Mouse (Mus musculus) spleen, adult 12 weeks (tissue): Measurements from ENCODE around the gene Glyr1.

Experiments
- DNase-seq: peaks from one replicate; pipeline ENCODE4 v3.0.0; 2022; ENCODE audit warnings: low spot score

The Glyr1 gene

DNA sequence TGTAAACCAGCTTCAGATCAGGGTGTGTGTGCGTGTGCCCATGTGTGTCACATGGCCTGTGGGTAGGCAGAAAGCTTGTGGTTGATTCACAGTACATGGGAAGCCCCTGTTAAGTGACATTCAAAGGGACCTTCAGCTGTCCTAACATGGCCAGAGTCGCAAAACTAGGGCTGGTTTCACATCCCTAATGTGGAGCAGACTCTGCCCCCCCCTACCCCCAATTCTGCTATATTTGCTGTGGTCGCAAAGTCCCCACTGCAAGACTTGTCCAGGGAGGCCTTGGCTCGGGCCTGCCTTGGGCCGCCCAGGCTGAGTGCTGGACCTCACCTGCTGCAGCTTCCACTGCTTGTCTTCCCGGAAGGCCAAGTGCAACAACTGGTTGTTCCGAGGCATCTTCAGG, 38.4 kb downstream of the Glyr1 start:
- DNase-seq = no peak

DNA sequence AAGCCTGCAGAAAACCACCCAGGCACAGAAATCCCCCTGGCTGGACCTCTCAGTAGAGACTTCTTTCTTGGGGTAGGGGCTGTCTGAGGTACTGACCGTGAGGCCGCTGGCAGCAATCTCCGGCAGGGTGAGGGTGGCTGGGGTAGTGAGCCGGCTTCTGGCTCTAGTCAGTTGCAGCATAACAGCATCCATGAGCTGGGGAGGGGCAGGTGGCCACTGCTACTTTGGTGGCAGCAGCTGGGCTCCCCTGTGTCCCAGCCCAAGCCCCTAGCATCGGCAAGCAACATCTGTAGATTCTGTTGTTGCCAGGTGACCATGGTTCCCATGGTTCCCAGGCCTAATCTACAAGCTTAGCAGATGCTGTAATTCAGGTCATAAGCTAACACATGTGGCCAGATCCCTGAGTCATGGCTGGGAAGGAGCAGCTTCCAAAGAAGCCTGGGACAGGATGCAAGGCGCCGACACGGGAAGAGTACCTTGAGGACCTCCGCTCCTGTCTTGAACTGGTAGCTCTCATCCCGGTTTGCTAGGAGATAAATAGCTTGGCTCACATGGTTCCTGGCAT, 39.2 kb downstream of the Glyr1 start:
- no peak for DNase-seq

DNA sequence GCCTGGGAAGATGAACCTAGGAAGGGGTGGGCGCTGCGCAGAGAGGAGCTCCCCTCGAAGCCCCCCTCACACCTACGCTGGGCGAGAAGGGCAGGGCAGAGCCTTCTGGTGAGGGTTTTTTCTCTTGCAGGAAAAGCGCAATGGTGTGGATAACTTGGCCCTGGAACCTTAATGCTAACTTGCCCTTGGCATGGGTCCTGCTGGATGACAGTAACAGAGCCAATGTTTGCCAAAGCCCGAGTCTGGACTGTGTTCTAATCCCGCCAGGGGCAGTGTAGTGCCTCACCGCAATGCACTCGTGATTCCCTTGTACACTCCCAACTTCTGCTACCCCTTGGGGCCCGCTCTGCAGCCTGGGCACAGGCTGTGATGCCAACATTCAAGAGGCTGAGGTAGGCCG, 41.6 kb downstream of the Glyr1 start:
- no peak for DNase-seq

DNA sequence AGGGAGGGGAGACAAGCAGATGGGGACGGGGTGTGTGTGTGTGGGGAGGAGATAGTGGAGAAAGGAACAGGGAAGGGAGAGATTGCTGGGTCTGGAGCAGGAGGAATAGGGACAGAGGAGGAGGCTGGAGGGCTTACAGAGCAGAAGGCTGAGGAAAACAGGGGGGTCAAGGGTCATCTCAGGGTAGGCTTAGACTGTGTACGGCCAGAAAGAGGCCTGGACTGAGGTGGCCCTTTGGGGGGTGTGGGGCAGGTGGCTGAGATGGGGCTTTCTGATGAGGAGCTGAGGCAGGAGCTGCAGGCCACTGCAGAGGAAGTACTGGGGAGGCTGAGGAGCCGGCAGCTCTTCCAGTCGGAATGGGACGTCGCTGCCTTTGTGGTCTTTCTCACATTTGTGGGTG, 42.2 kb downstream of the Glyr1 start:
- no peak for DNase-seq

DNA sequence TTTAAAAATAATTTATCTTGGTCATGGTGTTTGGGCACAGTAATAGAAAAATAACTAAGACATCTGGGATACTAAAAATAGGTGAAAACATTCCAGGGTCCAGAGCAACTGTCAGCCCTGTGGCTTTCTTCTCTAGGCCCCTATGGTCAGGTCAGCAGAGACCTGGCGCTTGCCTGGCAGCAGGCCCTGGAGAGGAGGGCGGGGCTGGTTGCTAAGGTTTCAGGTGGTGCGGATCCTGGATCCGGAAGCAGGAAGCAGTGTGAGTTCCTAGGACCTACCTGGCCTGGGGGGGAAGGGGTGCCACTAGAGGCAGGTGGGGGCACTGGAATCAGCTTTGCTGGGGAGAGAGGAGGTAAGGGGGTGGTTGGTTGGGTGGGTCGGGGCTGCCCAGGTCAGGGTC, 42.6 kb downstream of the Glyr1 start, which contains the start of gene Smim22:
Gene Smim22, plus strand, starts transcription at position 222 of the 400 bp plus-strand sequence.
- DNase-seq = no peak

DNA sequence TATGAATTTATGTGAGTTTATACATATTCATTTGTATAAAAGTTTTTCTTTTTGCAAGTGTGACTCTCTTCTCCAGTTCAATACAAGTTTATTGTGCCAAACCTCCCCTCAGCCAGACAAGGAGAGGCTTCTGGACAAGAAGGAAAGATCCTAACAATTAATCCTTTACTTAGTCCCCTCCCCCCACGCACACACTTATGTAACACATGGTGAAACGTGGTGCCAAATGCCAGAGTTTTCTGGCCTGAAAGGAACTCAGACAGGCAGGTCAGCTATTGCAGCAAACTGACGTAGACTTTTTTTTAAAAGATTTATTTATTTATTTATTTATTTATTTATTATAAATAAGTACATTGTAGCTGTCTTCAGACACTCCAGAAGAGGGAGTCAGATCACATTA, 49.1 kb downstream of the Glyr1 start:
- no peak for DNase-seq

DNA sequence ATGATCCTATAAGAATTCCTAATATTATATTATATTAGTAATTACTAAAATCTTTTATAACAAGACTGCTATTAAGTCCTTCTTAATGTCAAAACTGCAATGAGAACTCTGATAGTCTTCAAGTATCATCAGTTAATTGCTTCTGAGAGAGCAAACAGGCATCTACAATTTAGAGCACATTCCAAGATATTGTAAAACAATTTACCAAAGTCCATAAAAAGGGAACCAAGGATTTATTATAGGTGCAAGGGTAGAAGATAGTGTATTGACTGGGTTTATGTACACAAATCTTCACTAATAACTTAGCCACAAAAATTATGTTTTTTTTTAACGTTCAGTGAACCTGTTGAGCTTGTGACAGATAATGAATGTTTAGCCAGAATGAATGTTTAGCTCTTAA, 50.7 kb downstream of the Glyr1 start:
- DNase-seq = no peak

DNA sequence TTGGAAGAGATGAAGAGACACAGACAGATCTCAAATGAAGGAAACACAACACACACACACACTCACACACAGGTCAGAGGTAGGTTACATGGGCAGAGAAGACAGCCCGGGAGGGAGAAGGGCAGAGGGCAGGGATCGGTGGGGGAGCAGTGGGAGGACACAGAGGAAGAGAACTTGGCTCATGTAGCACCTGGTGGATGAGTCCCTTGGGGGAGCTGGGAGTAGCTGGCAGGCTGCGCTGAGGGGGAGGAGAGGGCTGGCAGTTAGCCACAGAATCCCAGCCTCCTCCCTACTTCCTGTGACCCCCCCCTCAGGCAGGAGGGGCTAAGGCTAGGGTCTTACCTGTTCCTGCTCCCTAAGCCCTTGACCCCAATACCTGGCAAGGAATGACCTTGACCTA, 52.1 kb downstream of the Glyr1 start, which contains the start of gene Sept12:
Gene Sept12, minus strand, starts transcription at position 300 of the 400 bp plus-strand sequence.
- no peak for DNase-seq

DNA sequence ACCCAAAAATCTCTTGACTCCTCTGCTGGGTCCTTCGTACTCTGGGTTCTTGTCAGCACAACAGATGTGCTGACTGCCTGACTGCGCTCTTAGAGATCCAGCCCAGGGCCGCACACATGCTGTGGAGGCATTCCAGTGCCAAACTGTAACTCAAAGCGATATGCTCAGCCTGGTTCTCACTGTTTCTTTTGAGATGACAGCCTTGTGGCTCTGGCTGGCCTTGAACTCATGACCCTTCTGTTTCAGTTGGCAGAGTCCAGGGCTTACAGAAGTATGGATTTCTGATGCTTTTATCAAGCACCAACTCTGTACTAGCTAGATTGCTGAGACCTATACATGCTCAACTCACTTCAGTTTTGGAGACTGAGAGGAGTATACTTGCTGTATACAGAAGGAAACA, 56.4 kb downstream of the Glyr1 start:
- DNase-seq = no peak

DNA sequence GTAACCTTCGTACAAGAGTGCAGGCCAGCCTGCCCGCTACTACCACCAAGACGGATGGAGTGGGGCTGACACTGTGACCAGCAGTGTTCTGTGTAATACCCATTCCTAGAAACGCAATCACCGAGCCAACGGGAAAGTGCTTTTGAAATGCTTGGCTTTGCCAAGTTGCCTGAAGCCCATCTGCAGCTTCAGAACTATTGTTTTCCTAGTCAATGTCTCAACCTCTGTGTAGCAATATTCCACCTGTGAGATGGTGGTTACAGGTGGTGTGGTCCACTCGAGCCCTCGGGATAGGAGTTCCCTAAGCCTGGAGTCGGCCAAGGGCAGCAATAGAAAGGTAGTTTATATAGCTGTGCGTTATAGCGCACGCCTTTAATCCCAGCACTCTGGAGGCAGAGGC, 64.9 kb downstream of the Glyr1 start:
- no peak for DNase-seq

DNA sequence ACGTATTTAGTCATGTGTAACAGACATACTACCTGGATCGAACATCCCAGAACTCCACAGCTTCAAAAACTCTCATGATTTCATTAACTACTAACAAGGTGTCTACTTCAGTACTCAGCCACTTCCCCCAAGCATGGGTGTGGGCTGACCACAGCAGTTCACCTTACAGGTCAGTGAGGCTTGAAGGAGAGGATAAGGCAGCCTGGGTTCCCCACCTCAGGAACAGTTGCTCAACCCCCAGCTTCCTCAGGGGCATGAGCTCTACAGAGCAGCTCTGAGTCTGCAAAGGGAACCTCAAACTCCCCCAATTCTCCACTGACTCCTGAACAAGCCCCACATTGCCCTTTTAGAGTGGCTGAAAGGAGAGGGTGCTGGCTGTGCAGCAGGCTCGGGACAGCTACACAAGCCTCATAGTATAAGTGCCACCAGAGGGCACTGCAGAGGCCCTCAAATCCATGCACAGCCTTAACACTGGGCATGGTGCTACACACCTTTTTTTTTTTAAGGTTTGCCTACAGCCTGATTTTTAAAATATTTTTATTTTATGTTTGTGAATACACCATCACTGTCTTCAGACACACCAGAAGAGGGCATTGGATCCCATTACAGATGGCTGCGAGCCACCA, 69.8 kb downstream of the Glyr1 start:
- no peak for DNase-seq

DNA sequence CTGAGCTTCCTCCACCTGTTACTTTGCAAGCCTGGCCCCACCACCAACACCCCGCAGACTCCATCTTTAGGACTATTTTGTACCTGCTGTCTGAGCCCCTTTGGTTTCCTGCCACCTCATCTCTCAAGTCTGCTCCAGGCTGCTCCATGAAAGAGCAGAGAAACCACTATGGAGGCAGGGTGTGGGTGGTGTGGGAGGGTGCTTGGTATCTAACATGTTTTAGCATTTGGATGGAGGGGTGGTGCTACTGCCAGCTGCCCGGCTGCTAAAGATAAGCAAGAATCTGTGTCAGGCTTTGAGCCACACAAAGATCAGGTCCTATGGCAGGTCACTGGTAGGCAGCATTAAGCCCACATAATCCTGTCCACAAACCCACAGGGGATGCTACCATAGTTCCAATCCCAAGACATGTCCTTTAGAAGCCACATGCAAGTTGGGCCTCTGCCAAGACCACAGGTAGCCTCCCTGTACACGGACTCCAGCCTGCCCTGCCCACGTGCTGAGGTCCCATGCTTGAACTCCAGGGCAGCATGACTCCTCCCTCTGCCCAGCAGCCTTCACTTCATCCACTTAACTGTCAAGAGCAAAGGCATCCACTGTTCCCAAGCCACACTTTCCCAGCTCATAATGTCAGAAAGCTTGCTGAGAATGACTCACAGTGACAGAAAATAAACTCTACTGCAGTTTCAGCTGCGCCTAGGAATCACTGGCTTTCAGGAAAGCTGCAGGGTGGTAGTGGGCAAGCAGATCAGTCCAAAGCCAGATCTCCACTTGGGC, 71.2 kb downstream of the Glyr1 start:
- DNase-seq = no peak

DNA sequence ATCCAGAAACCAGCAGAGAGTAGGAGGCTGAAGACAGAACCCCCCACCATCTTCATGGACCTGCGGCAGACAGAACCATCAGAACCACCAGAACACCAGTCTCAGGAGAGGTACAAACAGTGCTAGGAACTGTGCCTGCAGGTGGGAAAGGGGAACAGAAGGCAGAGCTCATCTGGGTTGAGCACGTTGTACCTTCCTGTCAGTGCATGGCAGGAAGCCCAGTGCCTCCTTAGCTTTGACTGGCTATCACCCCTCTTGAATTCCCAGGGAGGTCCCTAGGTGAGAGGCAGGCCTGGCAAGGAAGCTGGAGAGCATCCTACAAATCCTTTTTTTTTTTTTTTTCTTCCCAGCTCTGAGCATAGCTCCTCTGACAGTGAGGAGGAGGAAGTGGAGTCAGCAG, 73.5 kb downstream of the Glyr1 start:
- no peak for DNase-seq

DNA sequence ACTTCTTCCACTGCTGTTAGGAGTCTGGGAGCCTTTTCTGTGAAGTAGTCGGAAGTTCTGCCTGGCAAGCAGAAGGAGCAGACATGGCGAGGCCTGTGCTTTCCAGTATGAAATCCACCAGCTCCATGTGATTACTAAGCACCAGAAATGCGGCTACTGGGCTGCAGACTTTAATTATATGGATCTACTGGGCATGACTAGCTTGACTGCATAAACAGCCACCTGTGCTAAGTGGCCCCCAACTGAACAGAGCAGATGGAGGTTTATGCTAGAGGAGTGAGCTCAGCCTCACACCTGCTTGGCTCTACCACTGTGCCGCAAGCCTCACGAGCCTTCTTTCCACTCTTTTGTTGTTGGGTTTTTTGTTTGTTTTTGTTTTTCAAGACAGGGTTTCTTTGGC, 75.1 kb downstream of the Glyr1 start:
- DNase-seq = no peak

DNA sequence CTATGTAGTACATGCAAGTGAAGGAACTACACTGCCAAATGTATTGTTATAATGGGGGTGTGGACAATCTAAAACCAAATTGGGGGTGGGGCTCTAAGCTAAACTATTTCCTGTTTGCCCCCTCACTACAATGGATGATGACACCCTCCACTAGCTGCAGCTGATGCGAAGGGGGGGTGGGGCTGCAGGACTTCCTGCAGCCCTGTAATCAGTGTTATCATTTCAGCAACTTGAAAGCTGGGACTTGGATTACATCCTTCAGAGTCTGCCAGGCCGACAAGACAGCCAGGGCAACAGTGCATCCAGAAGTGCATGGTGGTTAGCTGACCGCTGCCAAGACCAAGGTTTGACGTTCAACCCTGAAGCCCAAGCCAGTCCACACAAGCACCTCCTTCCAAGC, 78.0 kb downstream of the Glyr1 start:
- no peak for DNase-seq

DNA sequence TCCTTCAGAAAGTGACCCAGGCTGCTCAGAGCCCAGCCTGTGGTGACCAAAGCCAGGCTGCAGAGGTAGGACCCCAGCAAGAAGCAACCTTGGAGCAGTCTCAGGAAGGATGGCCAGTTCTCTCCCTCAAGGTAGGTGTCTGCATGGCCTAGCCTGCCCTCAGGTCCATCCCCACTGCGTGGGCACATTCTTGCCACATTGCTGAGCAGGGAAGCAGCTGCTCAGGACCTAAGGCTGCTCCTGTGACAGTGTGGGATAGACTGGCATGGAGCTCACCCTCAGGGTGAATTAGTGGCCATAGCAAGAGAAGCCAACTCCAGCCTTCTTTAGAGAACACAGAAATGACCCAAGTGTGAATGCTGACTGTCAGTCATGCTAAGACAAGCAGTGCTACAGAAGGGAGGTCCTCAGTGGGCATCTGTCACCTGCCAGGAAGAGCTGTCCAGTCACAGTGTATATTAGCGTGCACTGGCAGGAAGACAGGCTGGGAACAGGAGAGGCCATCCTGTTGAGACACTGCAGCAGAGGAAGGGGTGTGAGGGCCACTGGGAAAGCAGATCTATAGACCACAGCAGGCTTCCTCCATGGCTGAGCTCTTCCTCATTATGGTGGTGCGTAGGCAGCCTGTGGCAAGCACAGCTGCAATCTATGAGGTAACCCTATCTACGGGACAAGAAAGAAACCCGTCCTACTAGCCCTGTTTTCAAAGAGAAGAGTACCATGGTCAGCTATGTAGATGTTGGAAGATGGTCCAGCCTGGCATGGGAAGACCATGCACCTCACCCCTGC, 80.4 kb downstream of the Glyr1 start:
- no peak for DNase-seq

DNA sequence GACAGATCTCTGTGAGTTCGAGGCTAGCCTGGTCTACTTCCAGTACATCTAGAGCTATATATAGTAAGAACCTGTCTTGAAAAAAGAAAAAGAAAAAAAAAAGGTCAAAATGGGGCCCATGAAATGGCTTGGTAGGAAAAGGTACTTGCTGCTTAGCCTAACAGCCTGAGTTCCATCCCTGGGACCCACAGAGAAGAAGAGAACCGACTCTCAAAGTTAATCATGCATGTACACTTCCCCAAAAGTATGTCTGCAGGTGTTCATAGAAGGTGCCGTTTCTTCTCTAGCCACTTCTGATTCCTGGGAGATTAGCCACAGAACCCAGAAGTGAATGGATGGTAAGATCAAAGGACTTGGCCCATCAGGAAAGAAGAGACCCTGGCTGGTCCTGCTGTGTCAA, 81.2 kb downstream of the Glyr1 start:
- DNase-seq = no peak

DNA sequence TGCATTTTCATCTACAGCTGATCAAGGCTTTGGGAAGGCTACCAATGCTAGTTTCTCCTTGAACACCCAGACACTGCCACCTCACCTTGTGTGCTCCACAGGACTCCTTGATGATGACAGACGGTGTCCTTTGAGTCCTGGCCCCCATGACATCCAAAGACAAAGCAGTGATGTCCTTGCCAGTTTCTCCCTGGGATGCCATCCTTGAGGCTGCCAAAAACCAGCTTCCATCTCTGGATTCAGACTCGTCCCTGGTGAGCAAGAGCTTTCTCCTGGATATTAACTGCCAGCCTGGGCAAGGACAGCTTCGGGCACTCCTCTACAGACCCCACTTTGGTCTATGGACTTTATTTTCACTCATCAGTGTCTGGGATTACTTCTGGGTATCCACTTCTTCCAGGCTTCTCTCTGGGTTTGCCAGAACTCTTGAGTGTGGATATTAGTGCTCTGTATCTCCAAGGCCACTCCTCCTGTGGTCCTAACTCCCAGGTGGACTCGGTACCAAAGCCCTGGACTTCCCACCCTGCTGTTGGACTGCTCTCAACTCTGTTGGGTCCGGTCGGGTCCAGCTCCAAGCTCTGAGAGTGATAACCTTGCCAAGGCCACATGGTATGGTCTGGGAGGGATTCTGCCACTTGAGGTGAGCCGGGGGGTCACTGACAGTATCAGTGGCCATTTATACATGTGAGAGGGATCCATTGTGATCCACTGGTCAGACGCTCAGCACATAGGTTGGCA, 84.1 kb downstream of the Glyr1 start:
- no peak for DNase-seq

DNA sequence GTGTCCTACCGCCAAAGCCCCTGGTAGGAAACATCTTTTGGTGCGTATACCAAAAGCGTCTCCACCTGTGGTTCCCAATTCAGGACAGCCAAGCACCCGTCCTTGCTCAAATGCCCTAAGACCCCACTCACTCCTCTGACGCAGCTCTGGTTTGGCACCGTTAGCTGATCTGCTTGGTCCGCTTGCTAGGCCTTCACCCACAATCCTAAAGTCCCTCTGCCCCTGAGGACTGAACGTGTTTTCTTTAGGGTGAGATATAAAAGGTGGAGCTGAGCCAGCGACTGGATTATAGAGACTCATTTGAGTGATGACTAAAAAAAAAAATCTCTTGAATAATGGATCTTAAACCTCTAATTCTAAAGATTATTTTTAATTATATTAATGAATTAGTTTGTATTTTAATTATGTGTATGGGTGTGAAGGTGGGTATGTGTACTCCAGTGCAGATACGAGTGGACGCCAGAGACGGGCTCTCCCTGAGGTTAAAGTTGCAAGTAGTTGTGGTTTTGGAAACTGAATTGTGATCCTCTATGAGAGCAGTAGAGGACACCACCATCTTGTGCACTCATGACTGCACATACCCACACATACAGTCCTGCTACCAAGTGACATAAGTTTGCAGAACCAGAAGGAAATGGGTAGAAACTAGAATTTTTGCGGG, 84.8 kb downstream of the Glyr1 start:
- DNase-seq = no peak
